Comparison of ENCODE assay signal across 9 mouse cellular contexts in genomic region chrX:140062135-140062975, GRCm38 (mm10). TPM values are rescaled to one million over a fixed set of nuclear protein-coding genes. Genes with fewer than 3 reads are reported as not detected.
A peak's percentile ranks its signal among the peaks of the same experiment; 100 is the strongest.
DNase-seq lines count a peak whose midpoint lies in the region; ATAC-seq and TF ChIP-seq lines count a peak whose summit lies in the region.
"Had no signal": no experiment of that assay in that cellular context is flagged by ENCODE, and none has a peak within 500 bp of the region (broad histone marks: within the 10 kb centered on the region; RNA-seq: fewer than 3 reads in every experiment).

Gene Nup62cl (minus strand): TSS chrX:140062712.
Gene Pih1h3b (plus strand): TSS chrX:140062879.

- peak within 1 kb of the TSS; percentile 66 for H3K4me2 ChIP-seq in heart, embryonic 16.5 days (ENCODE audit: low read depth, low read length)

- H3K27ac ChIP-seq in embryonic fibroblast, embryonic 13.5 days (ENCODE audit: insufficient read depth, low read length) = no peak within 1 kb of the TSS
- no peak within 1 kb of the TSS for H3K27ac ChIP-seq in heart, embryonic 16.5 days (ENCODE audit: low read length)

- DNase-seq in Muller cell, postnatal 12 days (ENCODE audit: inconsistent ontology term) = peak; percentile 61
- peak; percentile 76 for DNase-seq in adrenal gland, postnatal 25 days
- DNase-seq in kidney, postnatal 10 days = peak; percentile 65
- peak; percentile 26 to 51 for DNase-seq in lung, postnatal 4 days
- peak; percentile 3 for DNase-seq in right cerebral cortex, postnatal 25 days
- no peak for DNase-seq in left cerebral cortex, adult 11 months (ENCODE audit: low spot score)

- H3K9ac ChIP-seq in heart, embryonic 16.5 days (ENCODE audit: low read length) = no peak within 1 kb of the TSS

- H3K36me3 ChIP-seq in heart, embryonic 16.5 days (ENCODE audit: control insufficient read depth, insufficient read depth) = no peaks in the 10 kb centered on the region

- peaks cover 12% of the 10 kb centered on the region for H3K27me3 ChIP-seq in heart, embryonic 16.5 days (ENCODE audit: control insufficient read depth, insufficient read depth, low read length)

- ATAC-seq in heart, embryonic 16.5 days (replicated peaks; ENCODE audit: extremely low read depth, insufficient read depth, low FRiP score) = peak; percentile 72

- TF ChIP-seq CTCF in embryonic fibroblast, embryonic 13.5 days (IDR thresholded peaks at IDR 0.05; ENCODE audit: borderline replicate concordance, insufficient read depth, low read length) = no peak

- TF ChIP-seq POLR2A in embryonic fibroblast, embryonic 13.5 days (IDR thresholded peaks at IDR 0.05; ENCODE audit: low read depth, low read length) = no peak

- 21% methylated on average over 64 of the region's 64 CpGs for WGBS in heart, embryonic 16.5 days

- no peaks in the 10 kb centered on the region for H3K4me1 ChIP-seq in embryonic fibroblast, embryonic 13.5 days (ENCODE audit: control insufficient read depth, insufficient read depth, low read length)
- no peaks in the 10 kb centered on the region for H3K4me1 ChIP-seq in heart, embryonic 16.5 days (ENCODE audit: control insufficient read depth, insufficient read depth, low read length)

- H3K4me3 ChIP-seq in embryonic fibroblast, embryonic 13.5 days (ENCODE audit: insufficient read depth, low read length) = peak within 1 kb of the TSS; percentile 48
- peak within 1 kb of the TSS; percentile 52 for H3K4me3 ChIP-seq in heart, embryonic 16.5 days (ENCODE audit: low read length)

- H3K9me3 ChIP-seq in heart, embryonic 16.5 days (replicated peaks; ENCODE audit: control insufficient read depth, low read length) = peaks cover 13% of the 10 kb centered on the region

RNA-seq across cellular contexts. Expression of gene Nup62cl, which starts in this region (rescaled TPM):
- 9.0 and 16.4 TPM in 2 replicates for total RNA-seq in adrenal gland, postnatal 25 days (2021)
- 4.3 and 5.8 TPM in 2 replicates for polyA plus RNA-seq in embryonic fibroblast, embryonic 13.5 days (2011; ENCODE audit: insufficient read length, low read depth, missing spikeins)
- polyA plus RNA-seq in heart, embryonic 16.5 days (2015; fragmentation: Nextera tagmentation; extraction: Ambion mirVana) = 0.79 and 1.1 TPM in 2 replicates

RNA-seq across cellular contexts. Expression of gene Pih1h3b, which starts in this region (rescaled TPM):
- not detected in 2 replicates for total RNA-seq in adrenal gland, postnatal 25 days (2021)
- not detected in 2 replicates for polyA plus RNA-seq in embryonic fibroblast, embryonic 13.5 days (2011; ENCODE audit: insufficient read length, low read depth, missing spikeins)
- polyA plus RNA-seq in heart, embryonic 16.5 days (2015; fragmentation: Nextera tagmentation; extraction: Ambion mirVana) = not detected in 2 replicates
- polyA plus RNA-seq: large intestine, adult 2 months had no signal
